Mouse (Mus musculus): ENCODE results near the gene Golga7b.

The Golga7b gene

GRCm38 (mm10) chr19:42247519-42247918, at the start of gene Golga7b:
Gene Golga7b, plus strand, starts transcription at chr19:42247574.
- no peak for DNase-seq (ENCODE audit: low spot score in 2 of 2)

- no peak for DNase-seq (ENCODE audit: low spot score in 2 of 2)
These were observed 49.3 kb upstream of the Golga7b start for GRCm38 (mm10) chr19:42198026-42198425.

- DNase-seq (ENCODE audit: low spot score in 2 of 2): no peak
These were observed 45.5 kb upstream of the Golga7b start, which contains the start of gene Sfrp5 for GRCm38 (mm10) chr19:42201696-42202381. Gene Sfrp5, minus strand, starts transcription at chr19:42202252.

- no peak for DNase-seq (ENCODE audit: low spot score in 2 of 2)
These were observed 44.9 kb upstream of the Golga7b start for GRCm38 (mm10) chr19:42202467-42202866.

GRCm38 (mm10) chr19:42204306-42204705, 43.1 kb upstream of the Golga7b start:
- no peak for DNase-seq (ENCODE audit: low spot score in 2 of 2)

- DNase-seq (ENCODE audit: low spot score in 2 of 2): no peak
These were observed 42.2 kb upstream of the Golga7b start for GRCm38 (mm10) chr19:42205201-42205600.

- DNase-seq (ENCODE audit: low spot score in 2 of 2): no peak
These were observed 37.9 kb upstream of the Golga7b start for GRCm38 (mm10) chr19:42209485-42209884.

GRCm38 (mm10) chr19:42209976-42210375, 37.4 kb upstream of the Golga7b start:
- DNase-seq (ENCODE audit: low spot score in 2 of 2): no peak

GRCm38 (mm10) chr19:42211936-42212335, 35.4 kb upstream of the Golga7b start:
- DNase-seq (ENCODE audit: low spot score in 2 of 2): no peak

GRCm38 (mm10) chr19:42214601-42215000, 32.8 kb upstream of the Golga7b start:
- no peak for DNase-seq (ENCODE audit: low spot score in 2 of 2)

- DNase-seq (ENCODE audit: low spot score in 2 of 2): no peak
These were observed 30.5 kb upstream of the Golga7b start for GRCm38 (mm10) chr19:42216699-42217373.

GRCm38 (mm10) chr19:42217374-42217763, 30.0 kb upstream of the Golga7b start:
- DNase-seq (ENCODE audit: low spot score in 2 of 2): peak in 1 of 2 experiments; percentile 46

GRCm38 (mm10) chr19:42226451-42226850, 20.9 kb upstream of the Golga7b start:
- DNase-seq (ENCODE audit: low spot score in 2 of 2): peak in 1 of 2 experiments; percentile 45

GRCm38 (mm10) chr19:42229499-42230287, 17.7 kb upstream of the Golga7b start:
- no peak for DNase-seq (ENCODE audit: low spot score in 2 of 2)

- no peak for DNase-seq (ENCODE audit: low spot score in 2 of 2)
These were observed 17.1 kb upstream of the Golga7b start for GRCm38 (mm10) chr19:42230288-42230568.

- no peak for DNase-seq (ENCODE audit: low spot score in 2 of 2)
These were observed 16.4 kb upstream of the Golga7b start for GRCm38 (mm10) chr19:42230986-42231385.

- DNase-seq (ENCODE audit: low spot score in 2 of 2): peak in 1 of 2 experiments; percentile 71
These were observed 9.6 kb upstream of the Golga7b start for GRCm38 (mm10) chr19:42237602-42238340.

GRCm38 (mm10) chr19:42238341-42238715, 9.0 kb upstream of the Golga7b start:
- peak in 1 of 2 experiments; percentile 34 for DNase-seq (ENCODE audit: low spot score in 2 of 2)

GRCm38 (mm10) chr19:42240881-42241280, 6.5 kb upstream of the Golga7b start:
- no peak for DNase-seq (ENCODE audit: low spot score in 2 of 2)

GRCm38 (mm10) chr19:42243401-42243800, 4.0 kb upstream of the Golga7b start:
- no peak for DNase-seq (ENCODE audit: low spot score in 2 of 2)

GRCm38 (mm10) chr19:42246626-42247025, 748 bp upstream of the Golga7b start:
- no peak for DNase-seq (ENCODE audit: low spot score in 2 of 2)
